Comparison of ENCODE assay signal across 14 mouse cellular contexts in the genomic region with DNA sequence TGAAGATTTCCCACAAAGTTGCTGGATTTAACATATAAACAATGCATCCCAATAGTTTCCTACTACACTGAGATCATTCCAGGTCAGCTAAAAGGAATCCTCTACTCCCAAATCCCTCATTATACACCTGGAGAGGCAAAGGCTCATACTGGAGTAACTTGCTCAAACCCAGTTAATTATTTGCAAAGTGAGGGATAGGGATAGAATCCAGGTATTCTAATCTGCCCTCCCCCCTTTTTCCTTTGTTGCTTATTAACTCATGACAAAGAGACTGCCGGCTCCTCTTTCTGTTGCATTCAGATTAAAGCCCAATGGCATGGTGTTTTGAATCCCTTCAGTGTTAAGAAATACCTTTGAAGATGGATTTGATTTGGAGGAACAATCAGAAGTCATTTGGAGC.
"Had no signal": no experiment of that assay in that cellular context is flagged by ENCODE, and none has a peak within 500 bp of the region (broad histone marks: within the 10 kb centered on the region; RNA-seq: fewer than 3 reads in every experiment).

No protein-coding gene starts in this region.

- H3K27ac ChIP-seq: hindbrain, embryonic 13.5 days; hindbrain, postnatal 0 days; left cerebral cortex, adult 2 months; limb, embryonic 10.5 days; liver, embryonic 14.5 days; midbrain, embryonic 13.5 days; stomach, embryonic 15.5 days had no signal

- DNase-seq: layer of hippocampus, adult 9-11 months; lung, adult 2 months; lung, postnatal 36 days; right cerebral cortex, postnatal 14 days; thymus, adult 2 months; thymus, postnatal 25 days had no signal

- H3K27me3 ChIP-seq: hindbrain, embryonic 13.5 days; midbrain, embryonic 13.5 days; stomach, embryonic 15.5 days had no signal

- H3K9me3 ChIP-seq: hindbrain, embryonic 13.5 days; limb, embryonic 10.5 days; midbrain, embryonic 13.5 days; stomach, embryonic 15.5 days had no signal

- H3K4me1 ChIP-seq: hindbrain, embryonic 13.5 days; midbrain, embryonic 13.5 days; stomach, embryonic 15.5 days had no signal

- H3K9ac ChIP-seq: hindbrain, embryonic 13.5 days; liver, embryonic 14.5 days; midbrain, embryonic 13.5 days; stomach, embryonic 15.5 days had no signal

- H3K4me3 ChIP-seq: hindbrain, embryonic 13.5 days; left cerebral cortex, adult 2 months; limb, embryonic 10.5 days; midbrain, embryonic 13.5 days; stomach, embryonic 15.5 days had no signal

- H3K4me2 ChIP-seq: hindbrain, embryonic 13.5 days; midbrain, embryonic 13.5 days; stomach, embryonic 15.5 days had no signal

- H3K36me3 ChIP-seq: hindbrain, embryonic 13.5 days; limb, embryonic 10.5 days; midbrain, embryonic 13.5 days; stomach, embryonic 15.5 days had no signal

- ATAC-seq: hindbrain, postnatal 0 days; lung, postnatal 0 days; midbrain, embryonic 13.5 days had no signal
